Mouse (Mus musculus) kidney, postnatal 25 days (tissue): Measurements from ENCODE around the gene Stac.

ENCODE experiments used
- DNase-seq, 2 experiments: peaks; one replicate each; pipeline ENCODE4 v3.0.0; 2021; ENCODE audit warnings: mixed read lengths in 2 of 2

Gene Stac

GRCm38 (mm10) chr9:111587527-111587926 is 102.6 kb downstream of the Stac start:
- DNase-seq, result no peak

GRCm38 (mm10) chr9:111578784-111579183 is 111.4 kb downstream of the Stac start:
- no peak for DNase-seq

- no peak for DNase-seq
Observed at GRCm38 (mm10) chr9:111577453-111577852, 112.7 kb downstream of the Stac start.

- DNase-seq, result no peak
Observed at GRCm38 (mm10) chr9:111575889-111576288, 114.3 kb downstream of the Stac start.

GRCm38 (mm10) chr9:111573836-111574235 is 116.3 kb downstream of the Stac start:
- DNase-seq, result no peak

- peak in 1 of 2 experiments; percentile 44 for DNase-seq
Observed at GRCm38 (mm10) chr9:111571619-111572018, 118.5 kb downstream of the Stac start.

- DNase-seq, result no peak
Observed at GRCm38 (mm10) chr9:111564176-111564575, 126.0 kb downstream of the Stac start.

- no peak for DNase-seq
Observed at GRCm38 (mm10) chr9:111563226-111563625, 126.9 kb downstream of the Stac start.

- DNase-seq, result no peak
Observed at GRCm38 (mm10) chr9:111562217-111562988, 127.7 kb downstream of the Stac start.

- DNase-seq, result no peak
Observed at GRCm38 (mm10) chr9:111556699-111557098, 133.4 kb downstream of the Stac start.

- no peak for DNase-seq
Observed at GRCm38 (mm10) chr9:111552865-111553264, 137.3 kb downstream of the Stac start.

GRCm38 (mm10) chr9:111551461-111552190 is 138.5 kb downstream of the Stac start:
- peak in 1 of 2 experiments; percentile 48 for DNase-seq

- no peak for DNase-seq
Observed at GRCm38 (mm10) chr9:111550963-111551321, 139.2 kb downstream of the Stac start.

GRCm38 (mm10) chr9:111550281-111550962 is 139.7 kb downstream of the Stac start:
- no peak for DNase-seq

GRCm38 (mm10) chr9:111542663-111543062 is 147.5 kb downstream of the Stac start:
- no peak for DNase-seq

- no peak for DNase-seq
Observed at GRCm38 (mm10) chr9:111535445-111536064, 154.6 kb downstream of the Stac start.

- no peak for DNase-seq
Observed at GRCm38 (mm10) chr9:111534744-111535423, 155.3 kb downstream of the Stac start.

GRCm38 (mm10) chr9:111523871-111524270 is 166.3 kb downstream of the Stac start:
- DNase-seq, result no peak

GRCm38 (mm10) chr9:111523111-111523510 is 167.0 kb downstream of the Stac start:
- no peak for DNase-seq

GRCm38 (mm10) chr9:111522226-111522625 is 167.9 kb downstream of the Stac start:
- DNase-seq, result no peak

- DNase-seq, result no peak
Observed at GRCm38 (mm10) chr9:111515536-111515935, 174.6 kb downstream of the Stac start.
